Mouse (Mus musculus) stomach, embryonic 14.5 days (tissue): ENCODE measurements around the gene Stard3. TPM values are rescaled to one million over a fixed set of nuclear protein-coding genes. Genes with fewer than 3 reads are reported as not detected.

Source experiments
- ATAC-seq: fragments of 200-750 bp; cut with Nextera tagmentation; 2 replicates; pipeline ENCODE4 v1.8.0; 2017; ENCODE audit warnings: low read depth, moderate TSS enrichment; ENCODE audit not compliant: insufficient number of reproducible peaks, insufficient read depth, low FRiP score
- H3K27ac ChIP-seq: fragments of 300-500 bp; sonication (generic); 2 replicates; pipeline ENCODE4 v1.5.1; 2014; ENCODE audit warnings: mild to moderate bottlenecking, low read length, moderate library complexity, mixed read lengths
- H3K27me3 ChIP-seq: fragments of 300-500 bp; sonication (generic); 2 replicates; pipeline ENCODE4 v1.6.1; 2014; ENCODE audit warnings: low read length, control low read depth, mixed read lengths; ENCODE audit not compliant: control insufficient read depth, insufficient read depth
- H3K36me3 ChIP-seq: fragments of 300-500 bp; sonication (generic); 2 replicates; pipeline ENCODE4 v1.6.1; 2014; ENCODE audit warnings: mild to moderate bottlenecking, control low read depth, low read length, moderate library complexity, mixed read lengths; ENCODE audit not compliant: control insufficient read depth, insufficient read depth
- H3K4me1 ChIP-seq: fragments of 300-500 bp; sonication (generic); 2 replicates; pipeline ENCODE4 v1.6.1; 2014; ENCODE audit warnings: low read length, control low read depth, mixed read lengths; ENCODE audit not compliant: control insufficient read depth, insufficient read depth
- H3K4me2 ChIP-seq: fragments of 300-500 bp; sonication (generic); replicated peaks from 2 replicates; pipeline ENCODE4 v1.6.1; 2014; ENCODE audit warnings: low read depth, low read length, control low read depth
- H3K4me3 ChIP-seq: fragments of 300-500 bp; sonication (generic); 2 replicates; pipeline ENCODE4 v1.5.1; 2014; ENCODE audit warnings: low read depth, low read length, control low read depth
- H3K9ac ChIP-seq: fragments of 300-500 bp; sonication (generic); replicated peaks from 2 replicates; pipeline ENCODE4 v1.6.1; 2014; ENCODE audit warnings: low read depth, mild to moderate bottlenecking, control low read depth, low read length, moderate library complexity, mixed read lengths
- H3K9me3 ChIP-seq: fragments of 300-500 bp; sonication (generic); 2 replicates; pipeline ENCODE4 v1.6.1; 2016; ENCODE audit warnings: low read depth, low read length, control low read depth; ENCODE audit not compliant: control insufficient read depth
- WGBS: fragments of 180-500 bp; shearing (Covaris S2); extraction: QIAGEN DNeasy Blood & Tissue Kit; methylation state at CpG from one replicate; pipeline ENCODE4 v1.1.7; 2014; 5-methylcytosine and 5-hydroxymethylcytosine counted together
- polyA plus RNA-seq: library from polyadenylated mRNA; unstranded; fragments of >200 nt; fragmentation: Nextera tagmentation; extraction: Ambion mirVana; gene quantifications from 2 replicates; pipeline ENCODE4 v1.2.1, GENCODE M21; 2014

Gene Stard3
- polyA plus RNA-seq, 1 experiment from 2014 or later = 43.7 TPM

DNA sequence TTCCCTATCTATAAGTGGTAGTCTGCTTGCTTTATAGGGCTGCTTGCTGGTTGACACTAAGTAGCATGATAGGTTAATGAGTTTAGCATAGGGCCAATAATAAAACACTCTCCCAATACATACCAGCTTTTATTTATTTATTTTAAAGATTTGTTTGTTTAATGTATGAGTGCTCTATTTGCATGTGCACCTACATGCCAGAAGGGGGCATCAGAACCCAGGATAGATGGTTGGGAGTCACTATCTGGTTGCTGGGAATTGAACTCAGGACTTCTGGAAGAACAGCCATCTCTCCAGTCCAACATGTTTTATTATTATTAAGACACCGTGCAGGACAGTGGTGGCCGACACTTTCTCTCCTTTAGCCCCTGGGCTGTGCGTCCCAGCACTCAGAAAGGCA is 26.0 kb upstream of the Stard3 start:
- WGBS = 89% methylated on average over 3 of the region's 3 CpGs
- H3K9ac ChIP-seq = no peak overlapping the region
- H3K27me3 ChIP-seq = peaks cover 95% of the 10 kb centered on the region
- no peak overlapping the region for H3K4me3 ChIP-seq
- H3K36me3 ChIP-seq = no peaks in the 10 kb centered on the region
- H3K9me3 ChIP-seq = no peaks in the 10 kb centered on the region
- no peak overlapping the region for H3K27ac ChIP-seq
- no peaks in the 10 kb centered on the region for H3K4me1 ChIP-seq
- H3K4me2 ChIP-seq = no peak overlapping the region
- ATAC-seq = no peak

DNA sequence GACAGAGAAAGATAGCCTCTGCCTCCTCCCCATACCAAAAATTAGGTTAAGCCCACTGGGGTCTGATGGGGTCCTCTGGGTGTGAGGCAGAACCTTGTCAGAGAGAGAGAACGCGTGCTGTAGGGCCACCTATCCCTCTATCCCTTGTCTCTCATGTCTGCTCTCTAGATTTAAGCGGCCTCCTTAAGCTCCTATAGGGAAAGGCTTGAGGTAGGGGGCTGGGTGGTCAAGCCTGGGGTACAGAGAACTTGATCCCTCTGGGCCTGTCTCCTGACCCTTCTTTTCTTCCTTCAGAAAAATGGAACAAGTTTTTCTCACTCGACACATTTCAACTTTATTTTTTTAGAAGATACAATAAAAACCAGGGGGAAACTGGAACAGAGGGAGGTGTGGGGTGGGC is 25.3 kb upstream of the Stard3 start:
- 62% methylated on average over 4 of the region's 4 CpGs for WGBS
- ATAC-seq = no peak
- H3K9me3 ChIP-seq = no peaks in the 10 kb centered on the region
- H3K27me3 ChIP-seq = peaks cover 96% of the 10 kb centered on the region
- H3K4me2 ChIP-seq = no peak overlapping the region
- H3K4me3 ChIP-seq = no peak overlapping the region
- no peaks in the 10 kb centered on the region for H3K36me3 ChIP-seq
- no peak overlapping the region for H3K27ac ChIP-seq
- no peaks in the 10 kb centered on the region for H3K4me1 ChIP-seq
- no peak overlapping the region for H3K9ac ChIP-seq

DNA sequence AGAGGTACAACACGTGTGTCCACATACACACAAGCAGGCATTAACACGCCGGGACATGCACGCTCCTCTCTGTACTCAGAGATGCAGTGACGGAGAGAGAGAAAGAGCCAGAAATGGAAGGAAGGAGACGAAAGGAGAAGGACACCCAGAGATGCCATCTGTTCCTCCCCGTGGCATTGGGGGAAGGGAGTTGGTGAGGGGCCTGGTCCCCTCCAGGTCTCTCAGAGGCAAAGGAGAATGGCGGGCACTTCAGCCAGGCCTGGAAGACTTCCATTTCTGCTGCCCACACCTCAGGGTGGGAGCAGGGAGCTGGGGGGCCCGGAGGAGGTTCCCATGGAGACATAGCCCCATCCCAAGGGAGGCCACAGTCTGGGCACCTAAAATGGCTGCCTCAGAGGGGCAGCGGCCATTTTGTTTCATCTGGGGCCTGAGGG is 24.9 kb upstream of the Stard3 start:
- H3K36me3 ChIP-seq = no peaks in the 10 kb centered on the region
- no peak overlapping the region for H3K4me3 ChIP-seq
- H3K9me3 ChIP-seq = no peaks in the 10 kb centered on the region
- peaks cover 96% of the 10 kb centered on the region for H3K27me3 ChIP-seq
- no peak overlapping the region for H3K4me2 ChIP-seq
- ATAC-seq = no peak
- no peak overlapping the region for H3K27ac ChIP-seq
- H3K9ac ChIP-seq = no peak overlapping the region
- 71% methylated on average over 10 of the region's 10 CpGs for WGBS
- H3K4me1 ChIP-seq = peaks cover under 1% of the 10 kb centered on the region; the same call in 1 of the 2 replicates

DNA sequence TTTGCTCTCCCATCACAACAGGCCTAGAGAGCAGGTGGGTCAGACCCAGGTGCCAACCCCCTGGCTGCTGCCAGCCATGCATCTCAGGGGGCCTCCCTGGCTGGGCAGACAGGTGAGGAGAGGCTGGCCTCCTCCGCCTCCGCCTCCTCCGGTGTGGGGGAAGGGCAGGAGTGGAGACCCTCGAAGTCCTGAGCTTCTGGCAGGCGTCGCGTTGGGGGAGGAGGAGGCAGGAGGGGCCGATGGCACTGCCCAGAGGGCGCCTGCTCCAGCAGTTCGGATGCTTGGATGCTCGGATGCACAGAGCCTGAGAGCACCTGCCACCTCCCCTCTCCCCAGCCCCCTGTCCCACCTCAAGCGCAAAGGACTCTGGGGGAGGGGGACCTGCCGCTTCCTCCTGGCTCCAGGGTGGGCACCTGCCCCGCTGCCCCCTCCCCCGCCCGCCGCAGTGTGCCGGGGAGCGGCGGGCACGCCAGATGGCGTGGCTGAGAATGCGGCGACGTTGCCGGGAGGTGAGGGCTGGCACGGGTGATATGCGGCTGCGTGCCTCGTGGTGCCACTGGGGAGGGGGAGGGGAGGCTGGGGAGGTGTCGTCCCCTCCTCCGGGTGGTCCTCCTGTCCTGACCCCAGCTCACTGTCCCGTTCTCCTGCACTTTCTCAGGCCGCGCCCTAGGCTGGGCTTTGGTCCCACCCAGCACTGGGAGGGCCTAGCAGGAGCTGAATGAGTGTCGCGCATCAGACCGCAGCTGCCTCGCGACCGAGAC is 24.0 kb upstream of the Stard3 start:
- 2% methylated on average over 39 of the region's 41 CpGs for WGBS
- no peak overlapping the region for H3K4me3 ChIP-seq
- no peak for ATAC-seq
- no peak overlapping the region for H3K27ac ChIP-seq
- peak overlapping the region; percentile 28 for H3K4me2 ChIP-seq
- peaks cover 5% of the 10 kb centered on the region for H3K4me1 ChIP-seq
- H3K9me3 ChIP-seq = no peaks in the 10 kb centered on the region
- peaks cover 96% of the 10 kb centered on the region for H3K27me3 ChIP-seq
- H3K36me3 ChIP-seq = no peaks in the 10 kb centered on the region
- H3K9ac ChIP-seq = no peak overlapping the region

DNA sequence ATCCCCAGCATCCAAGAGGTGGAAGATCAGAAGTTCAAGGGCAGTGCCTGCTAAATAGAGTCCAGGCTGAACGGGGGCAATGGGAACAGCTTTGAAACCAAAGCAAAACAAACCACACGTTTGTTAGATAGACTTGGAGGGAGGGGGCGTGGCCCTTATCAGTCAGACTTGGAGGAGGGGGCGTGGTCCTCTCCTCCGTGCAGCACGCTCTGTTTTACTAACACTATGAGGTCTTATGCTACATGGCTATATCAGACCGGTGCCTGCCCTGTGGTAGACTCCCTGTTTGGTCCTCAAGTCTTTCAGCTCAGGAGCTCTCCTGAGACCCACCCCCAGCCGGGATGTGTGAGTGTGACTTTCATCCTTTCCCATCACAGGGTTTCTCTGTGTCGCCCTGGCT is 22.9 kb upstream of the Stard3 start:
- Histone ChIP-seq H3K27ac (no peak overlapping the region), H3K9me3 (no peaks in the 10 kb centered on the region), H3K4me3 (no peak overlapping the region), H3K9ac (no peak overlapping the region), H3K27me3 (peaks cover 96% of the 10 kb centered on the region), H3K36me3 (no peaks in the 10 kb centered on the region), H3K4me2 (no peak overlapping the region), H3K4me1 (peaks cover 5% of the 10 kb centered on the region)
- no peak for ATAC-seq
- 7% methylated on average over 9 of the region's 9 CpGs for WGBS

DNA sequence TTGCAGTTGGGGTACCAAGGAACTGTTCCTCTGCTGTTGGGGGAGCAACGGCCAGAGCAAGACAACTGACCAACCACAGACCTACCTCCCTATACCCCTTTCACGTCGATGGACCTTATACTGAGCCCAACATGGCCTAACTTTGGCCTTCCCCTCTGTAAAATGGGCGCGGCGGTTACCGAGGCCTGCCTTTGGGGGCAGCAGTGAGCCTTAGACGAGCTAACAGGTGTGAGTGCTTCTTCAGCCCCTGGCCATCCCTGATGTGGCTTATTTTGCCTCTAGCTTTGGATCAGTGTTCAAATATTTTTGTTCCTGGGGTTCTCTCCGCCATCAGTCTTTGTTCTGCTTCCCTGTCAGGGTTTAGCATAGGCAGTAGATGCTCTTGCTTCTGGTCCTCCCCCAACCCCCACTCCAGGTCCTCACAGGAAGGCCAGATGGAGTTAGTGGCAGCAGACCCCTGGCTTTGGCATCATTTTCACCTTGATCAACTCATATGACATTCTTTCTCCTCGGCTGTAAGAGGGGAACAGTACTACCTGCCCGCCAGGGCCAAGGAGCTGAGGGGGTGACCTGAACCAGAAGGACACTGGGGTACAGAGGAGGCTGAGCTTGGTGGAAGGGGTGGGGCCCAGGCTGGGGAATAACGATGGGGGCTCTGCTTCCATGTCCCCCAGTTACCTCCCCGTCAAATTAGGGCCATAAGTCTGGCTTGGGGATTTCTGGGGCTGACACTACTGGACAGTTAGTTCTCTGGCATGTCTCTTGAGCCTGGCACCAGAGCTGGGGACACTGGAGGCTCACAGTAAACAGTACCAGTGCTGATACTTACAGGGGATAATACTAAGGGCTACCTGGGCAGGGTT is 21.7 kb upstream of the Stard3 start:
- ATAC-seq = no peak
- Histone ChIP-seq H3K9ac (no peak overlapping the region), H3K27ac (no peak overlapping the region), H3K9me3 (no peaks in the 10 kb centered on the region), H3K4me1 (peaks cover 5% of the 10 kb centered on the region), H3K27me3 (peaks cover 89% of the 10 kb centered on the region), H3K4me3 (no peak overlapping the region), H3K4me2 (no peak overlapping the region), H3K36me3 (no peaks in the 10 kb centered on the region)
- 22% methylated on average over 13 of the region's 13 CpGs for WGBS

DNA sequence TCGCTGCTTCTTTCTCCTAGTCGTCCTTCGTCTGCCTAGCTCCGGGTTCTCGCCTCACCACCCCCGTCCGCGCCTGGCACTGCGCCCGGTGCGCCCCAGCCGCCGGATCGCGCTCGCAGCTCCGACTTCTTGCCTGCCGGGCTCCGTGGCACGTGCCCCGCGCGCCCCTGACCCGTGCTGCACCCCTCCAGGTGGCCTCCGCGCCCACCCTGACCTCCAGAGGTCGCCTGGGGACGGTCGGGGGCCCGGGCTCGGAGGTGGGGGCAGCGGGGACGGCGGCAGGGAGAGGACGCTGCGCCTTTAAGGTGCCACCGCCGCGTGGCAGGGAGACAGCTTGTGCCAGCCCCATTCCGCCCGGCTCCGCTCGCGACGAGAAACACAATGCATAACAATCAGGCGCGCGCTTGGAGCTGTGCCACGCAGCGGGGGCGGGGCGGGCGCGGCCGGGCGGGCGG is 19.6 kb upstream of the Stard3 start:
- WGBS = under 1% methylated on average over 55 of the region's 57 CpGs
- Histone ChIP-seq H3K9me3 (no peaks in the 10 kb centered on the region), H3K27ac (no peak overlapping the region), H3K4me3 (peak overlapping the region; percentile 47), H3K4me1 (peaks cover 10% of the 10 kb centered on the region), H3K9ac (0 out of 2 replicates have a peak overlapping the region, but pooled peaks have one; percentile 6), H3K4me2 (peak overlapping the region; percentile 98), H3K27me3 (peaks cover 74% of the 10 kb centered on the region), H3K36me3 (no peaks in the 10 kb centered on the region)
- ATAC-seq = no peak

DNA sequence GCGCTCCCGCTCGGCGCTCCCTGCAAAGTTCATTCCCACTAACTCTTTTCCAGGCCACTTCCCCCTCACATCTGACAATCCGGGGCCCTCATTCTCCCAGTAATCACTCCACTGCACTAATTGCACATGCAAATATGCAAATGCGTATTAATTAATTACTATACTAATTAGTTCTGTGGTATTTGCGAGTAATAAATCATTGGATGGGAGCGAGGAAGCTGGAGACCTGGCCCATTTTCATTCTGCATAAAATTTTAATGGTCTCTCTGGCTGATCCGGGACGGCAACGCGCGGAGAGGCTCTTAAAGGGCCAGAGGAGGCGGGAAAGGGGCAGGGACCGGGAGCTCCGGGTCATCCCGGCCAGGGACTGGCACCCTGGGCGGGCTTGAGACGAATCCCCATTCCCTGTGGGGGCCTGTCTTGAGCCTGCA is 19.1 kb upstream of the Stard3 start:
- Histone ChIP-seq H3K27ac (no peak overlapping the region), H3K4me2 (peak overlapping the region; percentile 98), H3K27me3 (peaks cover 69% of the 10 kb centered on the region), H3K9me3 (no peaks in the 10 kb centered on the region), H3K4me3 (peak overlapping the region; percentile 47), H3K9ac (no peak overlapping the region), H3K36me3 (no peaks in the 10 kb centered on the region), H3K4me1 (peaks cover 10% of the 10 kb centered on the region)
- 1% methylated on average over 19 of the region's 19 CpGs for WGBS
- ATAC-seq = no peak
